Mouse (Mus musculus): Measurements from ENCODE around the gene Sdr42e1.

Sdr42e1 gene

DNA sequence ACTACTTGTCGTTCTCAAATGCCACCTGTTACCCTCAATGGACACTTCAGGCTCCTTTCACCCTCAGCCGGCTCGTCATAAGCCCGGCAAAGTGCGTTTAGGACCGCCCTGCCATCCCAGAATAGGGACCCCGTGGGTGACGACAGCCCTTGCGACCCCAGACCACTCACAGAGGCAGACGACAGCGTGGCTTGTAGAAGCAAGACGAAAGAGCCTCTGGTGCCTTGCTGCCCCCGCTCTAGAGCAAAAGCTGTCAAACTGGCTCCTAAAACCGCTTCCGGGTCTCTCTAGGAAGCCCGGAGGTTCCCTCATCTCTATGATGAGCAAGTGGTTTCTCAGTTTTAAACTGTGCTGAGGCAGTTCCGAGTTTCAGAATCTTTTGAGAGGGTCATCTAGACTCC is at the start of gene Sdr42e1:
Sdr42e1 (minus strand) TSS at position 260 of the 401 bp plus-strand sequence.
- DNase-seq, result peak; percentile 54

DNA sequence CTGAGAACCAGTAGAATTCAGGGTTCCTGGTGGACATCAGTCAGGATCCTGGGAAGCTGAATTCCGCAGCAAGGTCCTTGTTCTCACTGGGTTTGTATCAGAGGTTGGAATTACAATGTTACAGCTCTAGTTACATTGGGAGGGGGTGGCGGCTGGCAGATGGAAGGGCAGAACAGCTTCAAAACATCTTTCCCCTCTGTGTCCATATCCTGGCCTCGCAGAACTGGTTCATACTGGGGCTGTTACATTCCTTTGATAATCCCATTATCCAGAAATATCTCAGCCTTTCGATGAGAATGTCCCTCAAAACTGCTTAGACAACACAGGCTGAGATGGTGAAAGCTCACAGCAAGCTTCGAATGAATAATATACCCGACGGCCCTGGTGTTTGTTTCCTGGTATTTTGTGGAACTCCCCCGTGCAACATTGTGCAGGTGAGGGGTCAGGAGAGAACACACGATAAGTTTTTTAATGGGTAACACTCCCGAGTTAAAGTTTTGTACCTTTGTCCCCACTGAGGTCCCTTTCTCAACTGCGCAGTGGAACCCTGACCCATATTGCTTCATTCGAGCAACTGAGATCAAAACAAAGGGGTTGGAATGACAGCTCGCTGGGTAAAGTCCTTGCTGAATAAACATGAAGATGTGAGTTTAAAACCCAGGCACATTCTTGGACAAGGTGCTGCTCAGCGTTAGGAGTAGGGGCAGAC is 44.8 kb upstream of the Sdr42e1 start:
- no peak for DNase-seq

DNA sequence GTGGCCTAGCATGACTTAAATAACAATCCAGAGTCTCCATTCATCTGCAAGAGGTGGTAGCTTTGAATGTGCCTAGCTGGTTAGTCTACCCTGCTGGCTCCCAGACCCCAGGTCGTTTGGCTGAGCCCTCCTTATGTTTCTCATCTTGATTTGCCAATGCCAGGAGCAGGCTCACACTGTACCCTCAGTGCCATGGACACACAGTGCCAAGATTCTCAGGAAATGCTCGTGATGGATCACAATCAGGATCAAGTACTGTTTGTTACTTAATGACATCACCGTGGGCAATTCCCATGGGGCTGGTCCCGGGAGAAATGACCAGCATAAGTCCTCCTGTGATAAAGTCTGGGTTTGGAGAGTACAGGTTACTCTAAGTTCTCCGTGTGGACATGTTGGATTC is 42.4 kb upstream of the Sdr42e1 start:
- DNase-seq, result no peak

- no peak for DNase-seq
Measured at GRCm38 (mm10) chr8:117714604-117715003, 41.1 kb upstream of the Sdr42e1 start.

- DNase-seq, result no peak
Measured at GRCm38 (mm10) chr8:117712226-117712625, 38.7 kb upstream of the Sdr42e1 start.

- no peak for DNase-seq
Measured at GRCm38 (mm10) chr8:117706141-117706540, 32.7 kb upstream of the Sdr42e1 start.

- no peak for DNase-seq
Measured at GRCm38 (mm10) chr8:117702701-117703100, 29.2 kb upstream of the Sdr42e1 start.

DNA sequence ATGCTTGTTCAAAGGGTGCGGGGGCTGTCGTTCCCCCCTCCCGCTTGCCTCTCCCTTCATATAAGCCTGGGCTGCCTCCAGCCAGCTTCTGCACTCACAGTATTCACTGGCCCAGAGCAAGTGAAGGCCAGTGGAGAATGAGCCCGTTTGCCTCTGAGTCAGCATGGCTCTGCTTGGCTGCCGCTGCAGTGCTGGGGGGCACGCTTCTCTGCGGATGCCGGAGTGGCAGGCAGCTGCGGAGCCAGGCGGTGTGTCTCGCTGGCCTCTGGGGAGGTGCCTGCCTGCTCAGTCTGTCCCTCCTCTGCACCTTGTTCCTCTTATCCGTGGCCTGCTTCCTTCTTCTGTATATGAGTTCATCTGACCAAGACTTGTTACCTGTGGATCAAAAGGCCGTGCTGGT is 28.4 kb upstream of the Sdr42e1 start, which contains the start of gene Hsd17b2:
Hsd17b2 (plus strand) TSS at position 46 of the 400 bp plus-strand sequence.
- DNase-seq, result no peak

- DNase-seq, result no peak
Measured at GRCm38 (mm10) chr8:117701246-117701645, 27.8 kb upstream of the Sdr42e1 start.

- DNase-seq, result no peak
Measured at GRCm38 (mm10) chr8:117700699-117701098, 27.2 kb upstream of the Sdr42e1 start.

- peak; percentile 25 for DNase-seq
Measured at GRCm38 (mm10) chr8:117697248-117697647, 23.8 kb upstream of the Sdr42e1 start.

GRCm38 (mm10) chr8:117695636-117696035 is 22.1 kb upstream of the Sdr42e1 start:
- no peak for DNase-seq

DNA sequence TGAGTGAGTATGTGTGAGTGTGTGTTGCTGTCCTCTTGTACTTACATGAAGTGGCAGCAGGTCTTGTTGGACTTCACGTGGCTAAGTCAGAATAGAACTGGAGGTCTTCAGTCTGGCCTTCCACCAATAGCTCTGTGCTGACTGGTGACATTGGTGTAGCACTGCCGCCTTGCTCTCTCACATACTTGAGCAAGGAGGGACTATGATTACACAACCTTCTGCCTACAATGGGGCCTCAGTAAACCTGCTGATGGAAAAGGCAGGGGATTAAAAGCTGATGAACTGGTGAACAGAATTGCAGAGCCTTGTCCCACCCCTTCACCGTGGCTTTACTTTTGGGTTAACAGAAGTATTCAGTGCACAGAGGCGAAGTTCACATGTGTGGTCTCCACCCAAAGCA is 18.6 kb upstream of the Sdr42e1 start:
- no peak for DNase-seq

- DNase-seq, result no peak
Measured at GRCm38 (mm10) chr8:117687890-117688289, 14.4 kb upstream of the Sdr42e1 start.

GRCm38 (mm10) chr8:117684504-117684903 is 11.0 kb upstream of the Sdr42e1 start:
- DNase-seq, result no peak

GRCm38 (mm10) chr8:117683925-117684472 is 10.5 kb upstream of the Sdr42e1 start:
- no peak for DNase-seq

DNA sequence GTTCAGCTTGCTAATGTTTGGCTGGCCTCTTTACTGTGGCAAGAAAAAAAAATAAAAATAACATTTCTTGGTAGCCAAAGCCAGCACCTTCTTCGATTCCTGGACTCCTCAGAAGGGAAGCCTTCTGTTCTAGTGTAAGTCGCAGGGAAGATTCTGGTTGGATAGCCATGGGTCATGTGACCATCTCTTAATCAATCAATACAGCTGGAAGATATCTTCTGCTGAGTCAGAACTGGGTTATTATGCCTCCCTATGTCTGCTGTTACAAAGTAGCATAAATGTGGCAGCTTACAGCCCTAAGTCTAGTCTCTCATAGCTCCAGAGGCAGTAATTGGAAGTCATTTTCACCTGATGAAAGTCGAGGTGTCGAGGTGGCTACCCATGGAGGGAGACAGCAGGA is 5.2 kb upstream of the Sdr42e1 start:
- DNase-seq, result no peak

DNA sequence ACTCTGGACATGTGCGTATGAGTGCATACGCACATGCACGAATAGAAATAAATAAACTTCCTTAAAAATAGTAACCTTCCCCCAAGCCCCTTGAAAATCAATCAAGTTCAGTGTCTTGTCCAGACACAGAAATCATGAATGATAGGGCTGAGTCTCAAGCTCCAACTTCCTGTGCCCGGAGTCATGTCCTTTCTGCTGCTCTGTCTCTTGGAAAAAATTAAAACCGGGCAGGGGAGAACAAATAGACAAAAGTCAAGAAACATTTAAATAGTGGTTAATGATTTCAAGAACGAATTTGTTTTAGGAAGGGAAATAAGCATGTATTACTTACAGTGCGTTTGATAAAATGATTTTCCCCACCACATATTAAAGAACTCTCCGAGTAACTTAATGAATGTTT is 3.5 kb upstream of the Sdr42e1 start:
- no peak for DNase-seq

GRCm38 (mm10) chr8:117676460-117676859 is 3.0 kb upstream of the Sdr42e1 start:
- no peak for DNase-seq

- DNase-seq, result no peak
Measured at GRCm38 (mm10) chr8:117675171-117675570, 1.7 kb upstream of the Sdr42e1 start.

DNA sequence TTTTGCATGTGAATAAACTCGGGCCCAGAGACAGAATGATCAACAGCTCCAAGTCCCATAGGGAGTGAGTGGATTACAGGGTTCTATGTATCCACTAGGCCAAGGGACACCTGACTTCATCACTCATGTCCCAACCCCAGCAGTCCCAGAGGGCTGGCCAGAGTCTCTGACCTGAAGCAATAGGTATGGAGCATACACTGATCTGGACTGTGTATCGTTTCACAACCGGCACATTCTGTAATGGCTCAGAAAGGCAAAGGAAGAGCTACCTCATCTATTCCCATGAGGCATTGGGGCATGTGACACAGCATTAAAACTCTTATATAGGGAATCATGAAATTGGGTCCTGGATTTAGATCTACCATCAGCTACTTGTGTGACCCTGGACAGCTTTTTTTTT is 931 bp downstream of the Sdr42e1 start:
- DNase-seq, result no peak

DNA sequence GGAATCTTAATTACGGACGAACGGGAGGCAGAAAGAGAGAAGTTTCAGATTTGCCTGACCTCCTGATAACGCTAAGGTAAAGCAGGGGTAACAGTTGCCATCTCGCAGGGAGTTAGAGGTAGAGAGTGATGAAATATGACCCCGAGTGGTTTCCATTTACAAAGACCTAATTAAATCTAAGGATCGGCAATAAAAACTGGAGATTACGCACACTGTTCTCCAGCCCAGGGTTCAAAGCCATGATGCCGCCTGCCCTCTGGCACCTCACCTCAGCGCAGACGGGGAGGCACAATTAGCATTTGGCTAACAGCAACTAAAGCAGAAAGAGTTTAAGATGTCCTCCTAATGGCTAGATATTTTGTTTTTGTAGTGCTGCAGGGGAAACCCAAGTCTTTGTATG is 3.0 kb downstream of the Sdr42e1 start:
- DNase-seq, result no peak

- no peak for DNase-seq
Measured at GRCm38 (mm10) chr8:117667349-117668124, 6.0 kb downstream of the Sdr42e1 start.

All from lung, postnatal 14 days (tissue).